Mouse (Mus musculus): Measurements from ENCODE around the gene Tmem30a. TPM values are rescaled to one million over a fixed set of nuclear protein-coding genes. Genes with fewer than 3 reads are reported as not detected.
A peak's percentile ranks its signal among the peaks of the same experiment; 100 is the strongest.

Tmem30a gene
- polyA plus RNA-seq, 2 experiments = 11.9 to 31.0 TPM

- H3K36me3 ChIP-seq (replicated peaks; ENCODE audit: control insufficient read depth, insufficient read depth, low read depth) = no peaks in the 10 kb centered on the region
- H3K4me1 ChIP-seq (replicated peaks; ENCODE audit: control insufficient read depth in 2 of 2, insufficient read depth in 2 of 2, low read length in 1 of 2) = no peaks in the 10 kb centered on the region
- ATAC-seq (ENCODE audit: insufficient read depth) = no peak
- no peak for DNase-seq (ENCODE audit: low read depth in 3 of 3, low spot score in 3 of 3)
- H3K9me3 ChIP-seq (ENCODE audit: control insufficient read depth, low read length) = no peaks in the 10 kb centered on the region
- WGBS (ENCODE audit: insufficient replicate concordance) = 57% methylated on average over 5 of the region's 5 CpGs
- H3K4me2 ChIP-seq (ENCODE audit: low read depth) = no peak overlapping the region
- H3K9ac ChIP-seq (replicated peaks) = no peak overlapping the region
- H3K27ac ChIP-seq = no peak overlapping the region
- no peaks in the 10 kb centered on the region for H3K27me3 ChIP-seq (ENCODE audit: control insufficient read depth, insufficient read depth, low read length)
- no peak overlapping the region for H3K4me3 ChIP-seq (ENCODE audit: insufficient read depth in 1 of 2, low read depth in 2 of 2, low read length in 2 of 2)
- TF ChIP-seq CTCF (IDR thresholded peaks at IDR 0.05; ENCODE audit: low read depth) (no peak), EP300 (IDR thresholded peaks at IDR 0.05; ENCODE audit: low read depth) (no peak)
Observed at GRCm38 (mm10) chr9:79730301-79730700, 63.0 kb downstream of the Tmem30a start.

GRCm38 (mm10) chr9:79723090-79723489 lies 70.2 kb downstream of the Tmem30a start:
- Histone ChIP-seq H3K27ac (no peak overlapping the region), H3K27me3 (ENCODE audit: control insufficient read depth, insufficient read depth, low read length) (peaks cover 30% of the 10 kb centered on the region), H3K4me2 (ENCODE audit: low read depth) (no peak overlapping the region), H3K9me3 (ENCODE audit: control insufficient read depth, low read length) (no peaks in the 10 kb centered on the region), H3K4me3 (ENCODE audit: insufficient read depth in 1 of 2, low read depth in 2 of 2, low read length in 2 of 2) (no peak overlapping the region), H3K4me1 (replicated peaks; ENCODE audit: control insufficient read depth in 2 of 2, insufficient read depth in 2 of 2, low read length in 1 of 2) (no peaks in the 10 kb centered on the region), H3K36me3 (replicated peaks; ENCODE audit: control insufficient read depth, insufficient read depth, low read depth) (no peaks in the 10 kb centered on the region), H3K9ac (replicated peaks) (no peak overlapping the region)
- 25% methylated on average over 5 of the region's 5 CpGs for WGBS (ENCODE audit: insufficient replicate concordance)
- TF ChIP-seq CTCF (IDR thresholded peaks at IDR 0.05; ENCODE audit: low read depth) (peak; percentile 39; the same call in 1 of the 2 replicates), EP300 (IDR thresholded peaks at IDR 0.05; ENCODE audit: low read depth) (no peak)
- peak in 2 of 3 experiments; percentile 14 to 17 for DNase-seq (ENCODE audit: low read depth in 3 of 3, low spot score in 3 of 3)
- ATAC-seq (ENCODE audit: insufficient read depth) = no peak

- Histone ChIP-seq H3K4me1 (replicated peaks; ENCODE audit: control insufficient read depth in 2 of 2, insufficient read depth in 2 of 2, low read length in 1 of 2) (no peaks in the 10 kb centered on the region), H3K36me3 (replicated peaks; ENCODE audit: control insufficient read depth, insufficient read depth, low read depth) (no peaks in the 10 kb centered on the region), H3K27ac (no peak overlapping the region), H3K4me3 (ENCODE audit: insufficient read depth in 1 of 2, low read depth in 2 of 2, low read length in 2 of 2) (no peak overlapping the region), H3K9ac (replicated peaks) (no peak overlapping the region), H3K4me2 (ENCODE audit: low read depth) (no peak overlapping the region), H3K9me3 (ENCODE audit: control insufficient read depth, low read length) (no peaks in the 10 kb centered on the region), H3K27me3 (ENCODE audit: control insufficient read depth, insufficient read depth, low read length) (peaks cover 38% of the 10 kb centered on the region)
- ATAC-seq (ENCODE audit: insufficient read depth) (no peak), DNase-seq (ENCODE audit: low read depth in 3 of 3, low spot score in 3 of 3) (no peak)
- TF ChIP-seq CTCF (IDR thresholded peaks at IDR 0.05; ENCODE audit: low read depth) (peak; percentile 37), EP300 (IDR thresholded peaks at IDR 0.05; ENCODE audit: low read depth) (no peak)
- WGBS (ENCODE audit: insufficient replicate concordance) = 8% methylated on average over 9 of the region's 9 CpGs
Observed at GRCm38 (mm10) chr9:79721056-79721455, 72.3 kb downstream of the Tmem30a start.

- H3K4me1 ChIP-seq (replicated peaks; ENCODE audit: control insufficient read depth in 2 of 2, insufficient read depth in 2 of 2, low read length in 1 of 2) = no peaks in the 10 kb centered on the region
- H3K27ac ChIP-seq = no peak overlapping the region
- 20% methylated on average over 9 of the region's 9 CpGs for WGBS (ENCODE audit: insufficient replicate concordance)
- H3K9me3 ChIP-seq (ENCODE audit: control insufficient read depth, low read length) = no peaks in the 10 kb centered on the region
- DNase-seq (ENCODE audit: low read depth in 3 of 3, low spot score in 3 of 3) = no peak
- no peak for ATAC-seq (ENCODE audit: insufficient read depth)
- TF ChIP-seq CTCF (IDR thresholded peaks at IDR 0.05; ENCODE audit: low read depth) = no peak
- no peak overlapping the region for H3K4me3 ChIP-seq (ENCODE audit: insufficient read depth in 1 of 2, low read depth in 2 of 2, low read length in 2 of 2)
- no peaks in the 10 kb centered on the region for H3K36me3 ChIP-seq (replicated peaks; ENCODE audit: control insufficient read depth, insufficient read depth, low read depth)
- no peak overlapping the region for H3K4me2 ChIP-seq (ENCODE audit: low read depth)
- H3K27me3 ChIP-seq (ENCODE audit: control insufficient read depth, insufficient read depth, low read length) = peaks cover 38% of the 10 kb centered on the region
- H3K9ac ChIP-seq (replicated peaks) = no peak overlapping the region
Observed at GRCm38 (mm10) chr9:79720143-79720542, 73.2 kb downstream of the Tmem30a start.

- Histone ChIP-seq H3K27me3 (ENCODE audit: control insufficient read depth, insufficient read depth, low read length) (peaks cover 38% of the 10 kb centered on the region), H3K27ac (no peak overlapping the region)
Observed at GRCm38 (mm10) chr9:79719451-79719850, 73.9 kb downstream of the Tmem30a start.

More at GRCm38 (mm10) chr9:79719451-79719850, 73.9 kb downstream of the Tmem30a start:
- H3K4me1 ChIP-seq (replicated peaks; ENCODE audit: control insufficient read depth in 2 of 2, insufficient read depth in 2 of 2, low read length in 1 of 2) = no peaks in the 10 kb centered on the region
- TF ChIP-seq EP300 (IDR thresholded peaks at IDR 0.05; ENCODE audit: low read depth) (no peak), CTCF (IDR thresholded peaks at IDR 0.05; ENCODE audit: low read depth) (no peak)
- peak overlapping the region; percentile 50 for H3K4me2 ChIP-seq (ENCODE audit: low read depth)
- no peak overlapping the region for H3K9ac ChIP-seq (replicated peaks)
- H3K4me3 ChIP-seq (ENCODE audit: insufficient read depth in 1 of 2, low read depth in 2 of 2, low read length in 2 of 2) = no peak overlapping the region
- WGBS (ENCODE audit: insufficient replicate concordance) = 3% methylated on average over 28 of the region's 28 CpGs
- ATAC-seq (ENCODE audit: insufficient read depth) = no peak
- H3K36me3 ChIP-seq (replicated peaks; ENCODE audit: control insufficient read depth, insufficient read depth, low read depth) = no peaks in the 10 kb centered on the region
- no peaks in the 10 kb centered on the region for H3K9me3 ChIP-seq (ENCODE audit: control insufficient read depth, low read length)
- no peak for DNase-seq (ENCODE audit: low read depth in 3 of 3, low spot score in 3 of 3)

Other genes starting within 250 kb of the Tmem30a start
- 0.58 and 0.85 TPM in 2 replicates for gene Col12a1, start 74.7 kb downstream of the Tmem30a start, polyA plus RNA-seq (2012; rRNA removed)
- 0.66 and 0.90 TPM in 2 replicates for gene Col12a1, start 74.7 kb downstream of the Tmem30a start, polyA plus RNA-seq (2014; fragmentation: Nextera tagmentation; extraction: Ambion mirVana)
- 274 and 279 TPM in 2 replicates for gene Cox7a2, start 33.6 kb downstream of the Tmem30a start, polyA plus RNA-seq (2012; rRNA removed)
- 573 and 577 TPM in 2 replicates for gene Cox7a2, start 33.6 kb downstream of the Tmem30a start, polyA plus RNA-seq (2014; fragmentation: Nextera tagmentation; extraction: Ambion mirVana)
- 0.17 and 0.29 TPM in 2 replicates for gene Filip1, start 219.3 kb upstream of the Tmem30a start, polyA plus RNA-seq (2012; rRNA removed)
- 0.37 and 0.66 TPM in 2 replicates for gene Filip1, start 219.3 kb upstream of the Tmem30a start, polyA plus RNA-seq (2014; fragmentation: Nextera tagmentation; extraction: Ambion mirVana)